Mouse (Mus musculus) gastrocnemius, postnatal 36 days (tissue): ENCODE measurements around the gene Bmp2k. TPM values are rescaled to one million over a fixed set of nuclear protein-coding genes. Genes with fewer than 3 reads are reported as not detected.

Experiments
- DNase-seq, 2 experiments: peaks; one replicate each; pipeline ENCODE4 v3.0.0; 2022
- intact Hi-C: fragments of 180-260 bp; cut with DNase I; formaldehyde crosslinking; loops from one replicate; pipeline ENCODE4 v1.15.1; 2025
- total RNA-seq, 2 experiments: library from RNA; stranded (reverse); gene quantifications; 2 replicates each; pipeline ENCODE4 v1.2.3; 2021

Bmp2k gene
- total RNA-seq, 2 experiments from 2014 or later: 8.5 to 9.9 TPM

GRCm38 (mm10) chr5:96969705-96970471 lies 27.6 kb upstream of the Bmp2k start:
- DNase-seq: no peak
- intact Hi-C loops: no loop called here

- intact Hi-C loops: no loop called here
- DNase-seq: no peak
Observed at GRCm38 (mm10) chr5:96970472-96970848, 27.0 kb upstream of the Bmp2k start.

DNA sequence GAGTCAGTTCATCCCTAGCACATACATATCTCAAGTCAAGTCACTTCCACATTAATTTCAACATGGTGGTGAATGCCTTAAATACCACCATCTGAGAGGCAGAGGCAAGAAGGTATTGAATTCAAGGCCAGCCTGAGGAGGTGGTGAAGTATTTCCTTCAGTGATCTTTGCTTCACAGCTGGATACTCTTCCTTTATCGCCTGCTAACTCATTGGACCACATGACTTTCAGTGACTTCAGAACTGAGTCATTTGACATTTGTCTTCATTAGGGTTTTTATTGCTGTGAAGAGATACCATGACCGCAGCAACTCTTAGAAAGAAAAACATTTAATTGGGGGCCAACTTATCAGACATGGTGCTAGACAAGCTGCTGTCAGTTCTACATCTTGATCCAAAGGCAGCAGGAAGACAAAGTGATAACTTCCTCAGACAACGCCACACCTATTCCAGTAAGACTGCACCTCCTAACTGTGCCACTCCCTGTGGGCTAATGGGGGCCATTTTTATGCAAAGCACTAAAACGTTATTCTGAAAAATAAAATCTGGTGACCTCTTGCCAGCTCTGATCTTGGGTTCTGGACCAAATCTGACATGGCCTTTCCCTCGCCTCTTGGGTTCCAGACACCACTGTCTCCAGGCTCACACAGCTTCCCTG lies 24.9 kb upstream of the Bmp2k start:
- no peak for DNase-seq
- intact Hi-C loops: no loop called here

- intact Hi-C loops: no loop called here
- no peak for DNase-seq
Observed at GRCm38 (mm10) chr5:96973714-96974113, 23.8 kb upstream of the Bmp2k start.

GRCm38 (mm10) chr5:96974661-96975060 lies 22.8 kb upstream of the Bmp2k start:
- intact Hi-C loops: no loop called here
- DNase-seq: no peak

- DNase-seq: no peak
- intact Hi-C loops: no loop called here
Observed at GRCm38 (mm10) chr5:96975112-96975511, 22.4 kb upstream of the Bmp2k start.

DNA sequence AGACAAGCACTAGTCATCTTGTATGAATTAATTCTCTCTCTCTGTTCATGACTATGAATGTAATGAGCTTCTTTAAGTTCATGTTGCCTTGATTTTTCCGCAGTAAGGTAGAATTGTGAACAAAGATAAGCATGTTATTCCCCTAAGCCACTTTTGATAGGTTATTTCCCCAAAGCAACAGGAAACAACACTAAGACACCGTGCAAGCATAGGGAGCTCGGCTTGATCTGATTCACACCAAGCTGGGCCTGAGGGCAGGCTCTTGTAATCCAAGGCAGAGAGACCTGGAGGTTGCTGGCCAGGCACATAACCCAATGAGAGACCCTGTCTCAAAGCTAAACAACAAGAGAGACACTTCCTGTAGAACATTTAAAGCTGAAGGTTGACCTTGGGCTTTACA lies 21.3 kb upstream of the Bmp2k start:
- intact Hi-C loops: no loop called here

DNA sequence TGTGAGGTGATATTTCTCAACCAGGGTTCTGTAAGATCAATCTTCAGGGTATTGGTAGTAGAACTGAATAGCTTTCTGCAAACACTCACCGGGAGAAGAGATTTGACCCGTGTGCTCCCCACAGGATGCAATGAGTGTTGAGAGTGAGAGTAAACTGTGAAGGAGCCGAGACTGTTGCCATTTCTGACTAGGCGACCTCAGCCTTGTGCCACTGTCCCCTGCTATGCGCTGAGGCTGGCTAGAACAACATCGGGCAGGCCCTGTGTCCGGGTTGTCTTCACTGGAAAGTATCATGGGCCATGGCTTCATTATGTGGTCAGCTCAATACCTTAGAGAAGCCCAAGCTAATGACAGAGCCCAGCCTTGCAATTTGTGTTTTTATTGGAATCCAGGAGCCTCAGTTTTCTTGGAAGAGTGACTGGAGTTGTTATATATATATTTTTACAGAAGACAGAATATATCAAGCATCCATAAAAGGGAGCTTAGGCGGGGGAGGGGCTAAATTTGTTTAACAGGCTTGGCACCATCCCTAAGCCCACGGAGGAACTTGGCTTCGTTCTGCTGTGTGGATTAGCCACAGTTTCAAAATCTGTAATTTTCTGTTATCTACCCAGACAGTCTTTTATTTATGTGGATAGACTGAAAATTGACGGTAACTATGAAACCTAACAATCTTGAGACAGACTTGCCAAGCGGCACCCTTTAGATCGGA lies 18.0 kb upstream of the Bmp2k start:
- no peak for DNase-seq
- intact Hi-C loops: no loop called here

More for the DNA sequence above, 21.3 kb upstream of the Bmp2k start:
- no peak for DNase-seq

DNA sequence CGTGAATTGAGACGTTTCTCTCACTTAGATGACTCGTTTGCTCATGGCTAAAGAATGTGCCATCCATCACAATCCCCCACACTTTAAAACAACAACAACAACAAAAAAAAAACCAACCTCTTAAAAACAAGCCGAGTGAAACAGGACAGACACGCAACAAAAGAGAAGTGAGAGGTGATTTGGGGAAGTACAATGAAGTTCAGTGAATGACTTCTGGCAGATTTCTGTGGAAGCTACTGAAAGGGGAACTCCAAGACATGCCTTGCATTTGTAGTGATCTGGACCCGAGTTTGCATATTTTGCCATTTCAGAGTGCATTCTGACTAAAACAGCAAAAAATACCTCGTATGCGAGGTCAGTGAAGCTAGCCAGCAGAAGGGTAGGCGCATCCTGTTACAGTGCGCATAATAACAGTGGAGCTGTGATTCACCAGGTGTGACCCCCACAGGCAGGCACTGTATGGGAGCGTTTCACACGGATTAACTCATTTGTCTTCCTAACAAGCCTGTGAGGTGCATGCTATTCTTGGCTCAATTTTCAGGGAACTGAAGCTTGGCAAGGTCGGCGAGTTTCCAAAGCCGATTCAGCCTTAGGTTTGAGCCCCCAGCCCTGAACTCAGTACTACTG lies 17.4 kb upstream of the Bmp2k start:
- intact Hi-C loops: no loop called here
- DNase-seq: no peak

- intact Hi-C loops: no loop called here
- DNase-seq: no peak
Observed at GRCm38 (mm10) chr5:96981987-96982386, 15.5 kb upstream of the Bmp2k start.

DNA sequence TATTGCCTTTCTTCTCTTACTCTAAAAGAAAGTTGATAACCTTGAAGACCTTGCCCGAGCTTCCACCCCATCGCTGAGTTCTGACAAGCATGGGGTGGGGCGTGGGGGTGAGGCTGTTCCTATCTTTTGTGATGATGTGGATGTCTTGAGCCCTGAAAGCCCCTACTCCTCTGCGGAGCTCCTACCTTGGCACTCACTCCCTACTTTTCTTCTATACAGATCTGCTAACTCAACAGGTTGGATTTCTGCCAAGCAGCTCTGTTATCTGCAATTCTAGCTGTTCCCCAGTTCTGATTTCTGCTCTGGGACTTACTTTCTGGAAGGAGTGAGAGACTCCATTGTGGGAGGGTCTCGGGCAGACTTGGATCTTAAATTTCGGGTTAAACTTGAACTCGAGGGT lies 14.3 kb upstream of the Bmp2k start:
- no peak for DNase-seq
- intact Hi-C loops: no loop called here

DNA sequence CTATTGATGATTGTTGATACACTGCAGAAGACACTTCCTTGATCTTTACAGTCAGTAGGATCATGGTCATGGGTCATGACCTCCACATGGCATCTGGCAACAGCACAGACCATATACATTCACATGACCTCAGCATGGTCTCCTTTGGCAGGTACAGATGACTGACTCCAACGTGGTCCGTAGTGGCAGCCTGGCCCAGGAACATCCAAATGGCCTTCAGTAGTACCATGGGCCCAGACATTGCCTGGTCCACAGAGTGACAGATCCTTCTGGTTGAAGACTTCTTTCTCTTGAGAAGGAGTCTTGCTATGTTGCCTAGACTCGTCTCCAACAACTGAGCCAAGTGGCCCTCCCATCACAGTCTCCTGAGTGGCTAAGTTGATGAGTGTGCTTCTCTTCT lies 10.6 kb upstream of the Bmp2k start:
- intact Hi-C loops: no loop called here

GRCm38 (mm10) chr5:96988880-96989279 lies 8.6 kb upstream of the Bmp2k start:
- intact Hi-C loops: no loop called here
- DNase-seq: no peak

More for the DNA sequence above, 10.6 kb upstream of the Bmp2k start:
- no peak for DNase-seq

- no peak for DNase-seq
- intact Hi-C loops: no loop called here
Observed at GRCm38 (mm10) chr5:96991156-96991555, 6.3 kb upstream of the Bmp2k start.

- no peak for DNase-seq
- intact Hi-C loops: no loop called here
Observed at GRCm38 (mm10) chr5:96992651-96993050, 4.8 kb upstream of the Bmp2k start.

DNA sequence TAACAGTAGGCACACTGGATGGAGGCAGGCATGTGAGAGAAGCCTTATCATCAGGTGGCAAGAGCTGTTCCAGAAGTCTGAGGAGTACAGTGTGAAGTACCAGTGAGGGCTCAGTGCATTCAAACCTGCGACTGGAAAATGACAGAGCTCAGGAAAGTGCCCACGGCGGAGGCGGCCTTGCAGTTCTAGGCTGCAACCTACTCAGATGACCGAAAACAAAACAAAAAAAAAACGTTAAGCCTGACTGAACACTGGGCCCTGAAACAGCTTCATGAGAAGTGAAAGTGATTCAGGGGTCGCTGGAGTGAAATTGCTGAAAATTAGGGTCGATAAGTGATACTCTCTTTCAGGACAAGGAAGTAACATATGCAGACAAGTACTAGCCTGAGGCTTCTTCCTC lies 4.4 kb upstream of the Bmp2k start:
- DNase-seq: no peak
- intact Hi-C loops: no loop called here

DNA sequence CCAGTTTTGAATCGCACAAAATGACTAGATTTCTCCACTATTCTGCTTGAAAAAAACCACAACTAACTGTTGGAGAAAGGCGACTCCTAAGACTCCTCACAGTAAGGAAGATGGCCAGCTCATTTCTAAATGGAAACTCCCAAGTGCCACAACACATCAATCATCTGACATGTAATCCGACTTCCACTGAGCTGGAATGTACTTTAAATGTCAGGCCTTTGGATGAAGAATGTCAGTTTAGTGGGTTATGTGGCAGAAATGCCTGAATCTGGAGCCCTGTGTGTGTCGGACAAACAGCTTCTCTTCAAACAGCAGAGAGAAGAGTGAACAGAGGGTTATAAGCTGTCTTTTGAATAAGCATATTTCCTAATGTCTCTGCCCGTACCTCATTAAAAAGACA lies 1.7 kb upstream of the Bmp2k start:
- DNase-seq: no peak
- intact Hi-C loops: loop anchor here (5.0 kb wide), 1 partner anchor 62 kb away; no protein-coding TSS in a partner anchor

DNA sequence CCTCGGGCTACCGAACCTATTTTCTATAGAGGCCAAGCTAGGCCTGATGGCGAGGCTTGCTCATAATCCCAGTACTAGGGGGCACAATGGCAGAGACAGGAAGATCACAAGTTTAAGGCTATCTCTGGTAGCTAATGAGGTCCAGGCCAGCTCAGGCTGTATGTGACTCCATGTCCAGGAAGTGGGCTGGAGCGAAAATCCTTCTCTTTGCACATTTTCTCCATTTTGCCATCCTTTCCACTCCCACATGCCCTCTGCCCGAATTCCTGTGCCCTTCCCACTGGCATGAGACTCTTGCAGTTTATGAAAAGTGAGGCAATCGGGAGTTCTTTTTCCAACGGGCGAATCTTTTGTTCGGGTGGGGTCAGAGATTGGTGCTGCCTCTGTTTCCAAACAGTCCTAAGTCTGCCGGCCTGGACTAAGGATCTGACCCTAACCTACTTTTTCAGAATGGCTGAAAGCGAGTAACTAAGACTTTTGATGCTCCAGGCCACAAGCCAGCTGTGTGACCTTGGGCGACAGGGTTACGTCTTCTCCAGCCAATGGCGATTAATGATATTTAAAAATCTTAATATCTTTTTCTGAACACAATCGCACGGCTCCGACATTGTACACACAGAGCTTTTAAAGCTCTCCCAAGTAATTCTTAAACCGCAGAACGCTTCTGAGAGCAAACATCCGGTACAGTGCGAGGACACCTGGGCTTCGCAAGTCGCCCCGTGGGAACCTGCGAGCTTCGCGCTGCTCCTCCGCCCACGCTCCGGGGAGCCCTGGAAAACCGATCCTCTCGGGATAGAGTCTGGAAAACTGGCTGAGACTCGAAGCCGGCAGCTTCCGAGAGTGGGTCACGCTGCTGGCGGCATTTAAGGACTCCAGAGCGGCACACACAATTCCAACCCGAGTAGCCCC lies 834 bp upstream of the Bmp2k start:
- intact Hi-C loops: loop anchor here (5.0 kb wide), 1 partner anchor 61 kb away; no protein-coding TSS in a partner anchor

GRCm38 (mm10) chr5:96997802-96998565 lies 495 bp downstream of the Bmp2k start:
- peak; percentile 30 to 62 for DNase-seq
- intact Hi-C loops: loop anchor here (5.0 kb wide), 1 partner anchor 59 kb away; no protein-coding TSS in a partner anchor

More for the DNA sequence above, 834 bp upstream of the Bmp2k start:
- DNase-seq: peak in 1 of 2 experiments; percentile 27
